Mouse (Mus musculus) gastrocnemius, postnatal 36 days (tissue): ENCODE data around the gene Gm49388. TPM values are rescaled to one million over a fixed set of nuclear protein-coding genes. Genes with fewer than 3 reads are reported as not detected.
A peak's percentile ranks its signal among the peaks of the same experiment; 100 is the strongest.
"Not testable (repeated sequence)": the region's sequence is repeated elsewhere in the genome, so short reads cannot be mapped to it uniquely, and the experiment has no call there.

Experiments
- DNase-seq, 2 experiments: peaks; one replicate each; pipeline ENCODE4 v3.0.0; 2022
- intact Hi-C: fragments of 180-260 bp; cut with DNase I; formaldehyde crosslinking; loops from one replicate; pipeline ENCODE4 v1.15.1; 2025
- total RNA-seq, 2 experiments: library from RNA; stranded (reverse); gene quantifications; 2 replicates each; pipeline ENCODE4 v1.2.3; 2021

The Gm49388 gene
- total RNA-seq, 2 experiments from 2014 or later = 0.31 to 2.1 TPM

DNA sequence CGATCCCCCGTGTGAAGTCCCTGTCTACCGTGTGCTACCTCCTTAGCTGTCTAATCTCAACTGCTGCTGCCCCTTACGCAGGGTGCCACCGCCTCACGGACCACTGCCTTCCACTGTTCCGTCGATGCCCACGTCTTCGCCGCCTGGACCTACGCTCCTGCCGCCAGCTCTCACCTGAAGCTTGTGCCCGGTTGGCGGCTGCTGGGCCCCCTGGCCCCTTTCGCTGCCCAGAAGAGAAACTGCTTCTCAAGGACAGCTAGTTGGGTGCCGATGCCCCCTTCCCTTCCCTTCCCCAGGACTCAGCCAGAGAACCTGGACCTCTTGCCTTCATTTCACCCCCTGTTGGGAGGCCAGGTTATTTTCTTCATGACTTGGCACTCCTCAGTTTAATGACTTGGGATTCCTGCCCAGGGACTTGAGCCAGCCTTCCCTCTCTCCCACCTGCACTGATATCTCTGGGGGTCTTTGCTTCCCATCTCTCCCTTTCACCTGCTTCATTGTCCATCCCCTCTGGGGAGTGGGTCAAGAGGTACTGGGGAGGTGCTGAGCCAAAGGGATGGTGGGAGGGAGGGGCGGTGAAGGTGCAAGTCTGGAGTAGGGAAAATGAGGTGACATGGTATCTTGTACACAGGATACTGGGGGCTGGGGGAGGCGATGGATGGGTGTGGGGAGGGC lies 17.6 kb upstream of the Gm49388 start:
- DNase-seq = no peak
- intact Hi-C loops = no loop called here

- intact Hi-C loops = no loop called here
- no peak for DNase-seq
Measured at GRCm38 (mm10) chr7:127768346-127768996, 16.9 kb upstream of the Gm49388 start.

DNA sequence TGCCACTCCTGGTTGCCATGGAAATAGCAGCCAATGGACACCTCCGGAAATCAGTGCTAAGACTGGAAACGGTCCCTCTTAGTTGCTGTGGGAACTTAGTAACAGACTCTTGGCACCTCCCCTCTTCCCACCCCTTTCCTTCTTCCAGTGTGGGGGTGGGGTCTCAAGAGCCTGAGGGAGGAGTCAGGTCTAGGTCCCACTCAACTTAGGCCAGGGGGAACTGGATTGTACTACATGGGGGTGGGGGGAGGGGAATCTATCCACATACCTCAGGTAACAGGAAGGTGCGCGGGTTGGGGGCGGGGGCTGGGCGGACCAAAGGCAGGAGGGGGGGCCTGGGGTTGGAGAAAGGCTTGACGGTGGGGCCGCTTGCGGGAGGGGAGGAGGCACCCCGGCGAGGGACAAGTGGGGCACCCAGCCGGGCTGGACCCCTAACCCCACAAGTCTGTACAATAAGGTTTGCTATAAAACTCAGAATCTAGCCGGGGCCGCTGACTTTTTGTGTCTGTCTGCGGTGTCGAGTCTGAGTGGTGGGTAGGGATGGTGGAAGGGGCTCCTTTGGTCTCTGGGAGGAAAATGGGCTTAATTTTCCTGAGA lies 16.3 kb upstream of the Gm49388 start:
- DNase-seq = peak; percentile 91
- intact Hi-C loops = no loop called here

GRCm38 (mm10) chr7:127769651-127770038 lies 15.8 kb upstream of the Gm49388 start, which contains the start of gene Orai3:
Gene Orai3, plus strand, starts transcription at chr7:127769815.
- DNase-seq = peak; percentile 82 to 90
- intact Hi-C loops = no loop called here

DNA sequence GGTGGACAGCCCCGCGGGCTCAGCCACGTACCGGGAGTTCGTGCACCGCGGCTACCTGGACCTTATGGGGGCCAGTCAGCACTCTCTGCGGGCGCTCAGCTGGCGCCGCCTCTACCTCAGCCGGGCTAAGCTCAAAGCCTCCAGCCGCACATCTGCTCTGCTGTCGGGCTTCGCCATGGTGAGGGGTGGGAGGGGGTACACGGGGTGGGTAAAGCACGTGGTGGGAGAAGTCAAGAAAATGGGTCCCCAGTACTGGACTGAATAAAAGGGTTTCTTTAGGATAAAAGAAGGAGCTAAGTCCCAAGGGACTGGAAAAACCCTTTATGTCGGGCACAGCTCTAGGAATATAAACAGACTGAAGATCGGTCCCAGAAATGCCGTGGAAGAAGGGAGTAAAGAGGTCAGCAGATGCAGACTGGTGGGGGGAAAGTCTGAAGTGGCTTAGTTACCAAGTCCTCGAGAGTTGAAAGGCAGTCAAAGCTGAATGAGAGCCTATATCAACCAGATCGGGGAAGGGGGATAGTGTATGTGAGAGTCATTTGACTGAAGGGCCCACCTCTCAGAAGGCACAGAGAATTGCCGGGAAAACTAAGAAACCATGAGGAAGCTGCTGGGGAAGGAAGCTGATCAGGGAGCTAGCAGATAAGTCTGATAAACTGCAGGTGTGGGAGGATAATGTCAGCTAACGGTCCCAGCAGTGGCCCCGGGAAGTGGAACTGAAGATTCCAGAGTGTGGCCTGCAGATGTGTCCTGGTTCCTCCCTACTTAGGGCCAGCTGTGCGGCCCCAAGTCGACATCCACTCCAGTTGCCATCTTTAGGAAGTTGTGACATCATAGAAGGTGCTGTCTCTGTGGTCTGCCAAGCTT lies 15.1 kb upstream of the Gm49388 start:
- no peak for DNase-seq
- intact Hi-C loops = no loop called here

DNA sequence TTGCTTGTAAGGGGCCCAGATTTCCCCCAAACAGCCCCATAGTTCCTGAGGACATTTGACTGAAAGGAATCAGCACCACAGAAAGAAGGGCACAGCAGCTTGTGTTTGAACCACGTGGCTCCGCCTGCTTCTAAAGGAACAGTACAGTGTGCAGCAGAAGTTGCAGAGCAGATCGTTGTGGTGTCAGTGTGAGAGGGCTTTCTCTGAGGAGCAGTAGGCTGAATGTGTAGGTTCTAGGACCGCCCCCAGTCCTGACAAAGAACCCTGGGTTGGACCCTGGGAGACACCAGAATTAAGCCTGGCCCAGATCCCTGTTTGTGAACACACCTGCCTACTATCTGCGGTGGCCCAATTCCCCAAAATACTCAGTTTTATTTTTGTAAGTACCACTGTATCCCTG lies 14.1 kb upstream of the Gm49388 start:
- DNase-seq = no peak

DNA sequence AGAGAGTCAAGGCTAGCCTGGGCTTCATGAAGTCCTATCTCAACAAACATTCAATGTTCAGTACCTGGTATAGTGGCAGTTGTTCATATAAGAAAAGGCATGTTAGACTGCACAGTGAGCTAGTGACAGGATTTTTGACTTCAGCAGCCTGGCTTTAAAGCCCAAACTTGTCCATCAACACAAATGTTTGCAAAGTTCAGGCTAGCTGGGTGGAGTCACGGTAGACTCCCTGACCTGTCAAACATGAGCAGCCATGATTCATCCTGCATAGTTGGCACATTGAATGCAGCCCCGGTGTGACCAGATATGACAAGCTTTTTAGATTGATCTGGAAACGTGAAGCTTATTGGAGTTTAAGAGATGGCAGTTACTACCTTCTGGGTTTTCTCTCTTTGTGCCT lies 13.3 kb upstream of the Gm49388 start:
- intact Hi-C loops = no loop called here
- DNase-seq = no peak

More for the DNA sequence above, 14.1 kb upstream of the Gm49388 start:
- intact Hi-C loops = no loop called here

DNA sequence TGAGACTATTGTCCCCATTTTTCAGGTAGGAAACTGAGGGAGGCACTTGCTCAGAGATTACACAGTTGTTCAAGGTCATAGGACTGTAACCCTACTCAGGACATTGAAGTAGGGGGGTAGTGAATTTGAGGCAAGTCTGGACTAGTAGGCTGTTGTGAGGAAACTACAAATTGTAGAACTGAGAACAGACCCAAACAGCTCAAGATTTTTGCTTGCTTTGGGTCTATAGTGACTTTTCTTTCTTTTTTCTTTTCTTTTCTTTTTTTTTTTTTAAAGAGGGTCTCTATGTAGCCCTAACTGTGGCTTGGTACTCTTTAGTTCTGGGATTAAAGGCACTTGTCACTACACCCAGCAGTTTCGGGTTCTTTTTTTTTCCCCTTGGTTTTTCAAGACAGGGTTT lies 12.9 kb upstream of the Gm49388 start:
- intact Hi-C loops = no loop called here
- DNase-seq = no peak

DNA sequence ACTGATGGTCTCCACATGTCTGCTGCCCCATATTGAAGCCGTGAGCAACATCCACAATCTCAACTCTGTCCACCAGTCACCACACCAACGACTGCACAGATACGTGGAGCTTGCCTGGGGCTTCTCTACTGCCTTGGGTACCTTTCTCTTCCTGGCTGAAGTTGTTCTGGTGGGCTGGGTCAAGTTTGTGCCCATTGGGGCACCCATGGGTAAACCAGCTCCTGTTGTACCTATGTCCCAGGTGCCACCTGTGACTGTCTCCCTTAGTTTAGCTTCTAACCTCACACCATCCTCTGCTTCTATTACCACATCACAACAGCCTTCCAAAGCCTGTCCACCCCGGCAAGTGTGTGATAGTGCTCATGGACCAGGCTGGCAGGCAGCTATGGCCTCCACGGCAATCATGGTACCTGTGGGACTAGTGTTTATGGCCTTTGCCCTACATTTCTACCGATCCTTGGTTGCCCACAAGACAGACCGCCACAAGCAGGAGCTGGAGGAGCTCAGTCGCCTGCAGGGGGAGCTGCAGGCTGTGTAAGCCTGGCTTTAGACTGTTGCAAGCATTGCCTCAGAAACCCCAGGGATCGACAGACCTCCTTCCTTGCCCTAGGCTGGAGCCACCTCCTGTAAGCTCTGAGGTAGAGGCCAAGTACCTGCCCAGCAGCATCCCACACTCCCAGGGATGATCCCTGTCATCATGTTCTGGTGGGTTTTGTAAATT lies 11.6 kb upstream of the Gm49388 start:
- peak; percentile 57 to 67 for DNase-seq
- intact Hi-C loops = no loop called here

- intact Hi-C loops, DNase-seq: not testable (repeated sequence)
Measured at GRCm38 (mm10) chr7:127775837-127776236, 9.6 kb upstream of the Gm49388 start.

GRCm38 (mm10) chr7:127776426-127776825 lies 9.0 kb upstream of the Gm49388 start, which contains the start of gene Setd1a:
Gene Setd1a, plus strand, starts transcription at chr7:127776670.
- DNase-seq = peak; percentile 78 to 88
- intact Hi-C loops = no loop called here

DNA sequence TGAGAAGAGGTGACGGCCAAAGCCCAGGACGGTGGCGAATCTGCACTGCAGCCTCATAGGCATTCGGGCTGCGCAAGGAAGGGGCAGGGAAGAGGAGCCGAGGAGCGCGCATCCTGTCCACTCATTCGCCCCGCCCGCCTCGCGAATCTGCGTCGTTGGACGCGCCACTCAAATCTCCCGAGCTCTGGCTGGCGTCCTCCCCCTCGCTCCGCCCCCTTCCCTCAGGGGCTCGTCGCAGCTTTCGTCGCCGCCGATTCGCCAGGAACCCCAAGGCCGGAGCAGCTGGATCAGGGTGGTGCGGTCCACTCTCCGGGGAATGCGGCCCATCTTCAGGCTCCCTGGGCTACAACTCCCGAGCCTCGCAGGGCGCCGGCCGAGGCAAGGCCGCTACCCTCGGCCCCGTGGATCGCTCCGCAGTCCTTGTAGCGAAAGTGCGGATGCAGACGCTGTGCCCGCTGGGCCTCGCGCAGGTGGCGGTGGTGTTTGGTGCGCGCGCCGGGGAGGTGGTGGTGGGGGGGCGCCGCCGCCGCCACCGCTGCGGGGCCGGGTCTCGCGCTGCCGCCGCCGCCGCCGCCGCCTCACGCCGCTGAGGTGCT lies 8.4 kb upstream of the Gm49388 start:
- peak; percentile 96 for DNase-seq
- intact Hi-C loops = no loop called here

DNA sequence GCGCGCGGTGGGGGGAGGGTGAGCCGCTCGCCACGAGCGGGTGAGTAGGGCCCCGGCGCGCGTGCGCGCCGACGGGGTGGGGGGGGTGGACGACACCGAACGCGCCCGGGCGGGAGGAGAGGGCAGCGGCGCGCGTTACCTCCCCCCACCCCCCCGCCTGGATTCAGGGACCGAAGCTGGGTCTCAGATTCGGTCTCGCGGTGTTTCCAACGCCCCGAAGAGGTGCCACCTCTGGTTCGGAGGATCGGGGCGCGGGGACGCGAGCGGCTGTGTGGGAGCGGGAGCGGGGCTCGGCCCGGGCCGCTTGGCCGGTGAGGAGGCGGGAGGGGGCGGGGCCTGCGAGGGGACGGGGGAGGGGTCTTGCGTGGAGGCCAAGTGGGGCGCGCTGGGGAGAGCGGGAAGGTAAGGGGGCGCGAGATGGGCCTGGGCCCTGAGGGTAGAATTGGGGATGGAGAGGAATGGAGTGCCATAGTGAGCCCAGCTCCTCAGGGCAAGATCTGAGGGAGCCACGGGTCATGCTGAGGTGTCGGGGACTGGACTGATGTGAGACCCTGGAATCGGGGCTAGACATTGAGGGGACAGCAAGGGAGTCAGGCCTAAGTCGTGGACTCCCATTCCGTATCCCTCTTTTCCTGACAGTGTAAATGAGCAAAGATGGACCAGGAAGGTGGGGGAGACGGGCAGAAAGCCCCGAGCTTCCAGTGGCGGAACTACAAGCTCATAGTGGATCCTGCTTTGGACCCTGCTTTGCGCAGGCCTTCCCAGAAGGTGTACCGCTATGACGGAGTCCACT lies 7.7 kb upstream of the Gm49388 start:
- no peak for DNase-seq
- intact Hi-C loops = no loop called here

DNA sequence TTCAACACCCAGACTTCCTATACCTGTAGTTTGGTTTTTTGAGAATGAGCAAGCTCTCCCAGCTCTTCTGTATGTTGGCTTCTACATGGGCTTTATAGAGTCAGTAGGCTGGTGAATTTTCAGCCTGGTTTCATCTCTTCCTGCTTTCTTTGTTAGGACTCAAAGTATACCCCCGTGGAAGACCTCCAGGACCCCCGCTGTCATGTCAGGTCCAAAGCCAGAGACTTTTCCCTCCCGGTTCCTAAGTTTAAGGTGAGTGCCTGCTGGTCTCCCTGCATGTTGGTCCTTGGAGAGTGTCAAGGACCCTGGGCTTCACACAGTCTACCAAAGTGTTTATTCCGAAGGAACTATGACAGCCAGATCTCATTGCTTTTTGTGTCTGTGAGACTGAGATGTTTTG lies 7.1 kb upstream of the Gm49388 start:
- intact Hi-C loops = no loop called here
- DNase-seq = no peak

GRCm38 (mm10) chr7:127797076-127797845 lies 11.9 kb downstream of the Gm49388 start:
- intact Hi-C loops = no loop called here
- no peak for DNase-seq

DNA sequence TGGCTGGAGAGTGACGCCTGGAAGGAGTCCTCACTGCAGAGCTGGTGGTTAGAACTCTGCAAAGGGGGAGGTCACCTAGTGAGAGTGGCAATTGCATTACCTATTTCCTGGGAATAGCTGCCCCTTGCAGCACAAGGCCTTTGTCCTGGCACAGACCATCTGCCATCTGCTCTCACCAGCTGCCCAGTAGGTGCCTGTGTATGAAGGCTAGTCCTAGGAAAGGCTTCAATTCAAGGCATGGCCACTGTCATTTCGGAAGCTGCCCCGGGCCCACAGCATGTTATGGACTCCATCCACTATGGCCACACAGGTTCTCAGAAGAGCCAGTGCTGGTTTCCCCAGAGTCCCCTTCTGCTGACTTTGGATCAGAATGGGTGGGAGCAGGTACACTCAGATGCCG lies 13.2 kb downstream of the Gm49388 start:
- DNase-seq = no peak
- intact Hi-C loops = no loop called here

- no peak for DNase-seq
- intact Hi-C loops = no loop called here
Measured at GRCm38 (mm10) chr7:127799211-127799610, 13.8 kb downstream of the Gm49388 start.

DNA sequence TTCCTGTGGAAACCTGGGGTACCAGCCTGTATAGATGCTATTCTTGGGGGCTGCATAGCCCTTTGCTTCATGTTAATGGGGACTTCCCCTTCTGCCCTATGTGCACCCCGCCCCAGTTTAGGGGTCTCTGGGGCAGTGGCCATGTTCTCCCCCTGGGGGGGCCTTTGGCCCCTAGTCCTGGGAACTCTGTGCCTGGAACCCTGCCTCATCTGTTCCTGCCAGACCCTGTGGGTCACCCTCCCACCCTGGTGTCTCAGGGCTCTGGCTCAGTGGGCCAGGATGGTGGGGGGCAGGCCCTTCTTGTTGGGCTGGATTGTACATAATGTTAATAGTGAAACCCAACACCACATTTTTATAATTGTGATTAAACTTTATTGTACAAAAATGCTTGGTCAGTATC lies 14.3 kb downstream of the Gm49388 start:
- no peak for DNase-seq
- intact Hi-C loops = loop anchor here (5.0 kb wide), 2 partner anchors 78 to 138 kb away; partner anchors contain the start of genes Zfp646 and Zfp668
